Mouse (Mus musculus) liver, adult (tissue): ENCODE measurements at regions not wholly inside any gene's neighbourhood (a gene's known extent, or its start where the extent isn't known, plus 50 kb on each side); places are given as distances from the start of the nearest gene placed in this dataset.

Experiments used
- GATA4 ChIP-seq: IDR thresholded peaks from 2 replicates; pipeline ENCODE4 v1.6.1; 2014; ENCODE audit warnings: mild to moderate bottlenecking, low read length; ENCODE audit not compliant: insufficient replicate concordance

DNA sequence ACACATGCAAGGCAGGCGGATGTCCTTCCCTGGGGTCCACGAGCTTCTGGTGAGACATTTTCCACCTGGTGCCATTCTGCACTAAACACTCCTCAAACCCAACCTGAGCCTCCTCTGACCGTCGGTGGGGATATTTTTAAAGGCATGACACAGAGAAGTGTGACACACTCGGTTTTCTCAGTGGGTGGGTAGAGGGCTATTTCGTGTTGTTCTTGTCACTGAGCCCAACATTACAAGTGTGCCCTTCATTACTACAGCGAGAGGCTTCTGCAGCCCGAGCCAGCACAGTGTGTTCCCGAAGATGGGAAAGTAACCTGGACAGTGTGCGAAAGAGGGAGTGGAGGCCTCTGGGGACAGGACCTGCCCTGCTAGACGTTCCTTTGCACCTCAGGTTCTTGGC, 171.0 kb upstream of the Sox9 start:
- no peak for TF ChIP-seq GATA4

DNA sequence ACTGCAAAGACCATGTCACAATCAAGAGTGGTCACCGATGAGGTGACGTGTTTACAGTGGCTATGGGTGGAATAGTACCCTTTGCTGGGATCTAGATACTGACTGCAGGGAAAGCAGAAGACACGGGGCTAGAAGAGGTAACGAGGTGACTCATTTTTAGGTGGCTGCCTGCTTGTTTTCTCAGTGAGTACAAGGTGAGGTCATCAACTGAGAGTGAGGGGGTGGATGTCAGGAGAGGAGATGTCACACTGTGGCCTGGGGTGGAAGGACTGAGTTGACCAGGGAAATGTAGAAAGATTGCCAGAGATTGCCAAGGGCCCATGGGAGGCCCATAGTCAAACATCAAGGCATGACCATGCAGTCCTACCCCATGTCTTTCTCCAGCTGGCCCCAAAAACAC, 166.4 kb upstream of the Sox9 start:
- no peak for TF ChIP-seq GATA4

DNA sequence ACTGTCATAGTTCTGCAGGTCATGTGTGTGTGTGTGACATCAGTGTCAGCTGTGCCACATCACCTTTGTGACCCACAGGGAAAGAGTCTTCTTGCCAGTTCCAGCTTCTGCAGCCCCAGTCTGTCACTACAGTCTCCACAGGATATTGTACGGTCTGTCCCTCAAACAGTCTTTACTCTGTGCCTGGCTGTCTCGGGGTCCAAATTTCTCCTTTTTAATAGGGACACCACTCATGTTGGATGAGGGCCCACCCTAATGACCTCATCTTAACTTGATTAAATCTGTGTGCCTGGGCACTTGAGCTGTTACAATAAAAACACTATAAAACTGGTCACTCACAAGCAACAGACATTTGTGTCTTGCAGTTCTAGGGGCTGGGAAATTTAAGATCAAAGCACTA, 165.1 kb upstream of the Sox9 start:
- no peak for TF ChIP-seq GATA4

DNA sequence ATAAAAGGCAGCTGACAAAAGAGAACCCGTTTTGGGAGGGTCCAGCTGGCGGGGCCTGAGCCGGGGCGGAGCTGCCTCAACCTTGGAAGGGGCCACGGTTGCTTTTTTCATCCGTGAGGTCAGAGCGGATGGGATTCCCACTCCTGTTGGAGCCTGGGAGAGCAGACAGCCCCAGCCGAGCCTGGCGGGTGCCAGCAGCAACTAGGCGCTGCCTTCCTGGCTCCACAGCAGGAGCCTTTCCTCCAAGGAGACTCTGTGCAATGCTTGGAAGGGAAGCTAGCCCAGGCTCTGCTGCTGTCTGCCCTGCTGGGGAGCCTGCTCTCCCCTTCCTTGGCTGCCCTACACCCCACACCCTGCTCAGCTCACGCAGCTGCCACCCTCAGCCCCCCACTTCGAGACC, 161.1 kb upstream of the Sox9 start:
- no peak for TF ChIP-seq GATA4

DNA sequence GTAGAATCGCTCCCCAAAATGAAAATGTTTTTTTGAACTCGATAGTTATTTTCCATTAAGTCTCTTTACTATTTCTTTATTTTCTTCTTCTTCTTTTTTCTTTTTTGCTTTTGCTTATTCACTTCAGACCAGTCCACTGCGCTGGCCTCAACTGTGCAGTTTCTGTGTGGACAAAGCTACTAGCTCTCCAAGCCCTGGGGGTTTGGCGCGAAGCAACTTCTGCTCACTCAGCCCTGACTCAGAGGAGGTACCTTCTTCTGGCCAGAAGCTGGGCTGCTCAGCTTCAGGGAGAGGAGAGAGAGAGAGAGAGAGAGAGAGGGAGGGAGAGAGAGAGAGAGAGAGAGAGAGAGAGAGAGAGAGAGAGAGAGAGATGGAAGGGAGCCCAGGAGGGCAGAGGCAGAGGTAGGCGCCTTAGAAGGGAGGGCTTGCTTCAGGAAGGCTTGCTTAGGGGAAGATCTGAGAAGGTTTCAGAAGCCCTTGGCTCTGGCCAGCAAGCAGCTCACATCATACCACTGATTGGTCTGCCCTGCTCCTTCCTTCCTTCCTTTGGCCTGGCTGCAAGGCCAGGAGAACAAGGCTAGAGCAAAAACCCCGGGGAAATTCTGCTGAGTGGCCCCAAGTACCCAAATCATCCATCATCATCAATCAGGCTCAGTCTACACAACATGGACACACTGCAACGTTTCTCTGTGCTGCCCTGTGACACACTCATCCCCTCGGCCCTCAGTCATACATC, 160.5 kb upstream of the Sox9 start:
- TF ChIP-seq GATA4: no peak

DNA sequence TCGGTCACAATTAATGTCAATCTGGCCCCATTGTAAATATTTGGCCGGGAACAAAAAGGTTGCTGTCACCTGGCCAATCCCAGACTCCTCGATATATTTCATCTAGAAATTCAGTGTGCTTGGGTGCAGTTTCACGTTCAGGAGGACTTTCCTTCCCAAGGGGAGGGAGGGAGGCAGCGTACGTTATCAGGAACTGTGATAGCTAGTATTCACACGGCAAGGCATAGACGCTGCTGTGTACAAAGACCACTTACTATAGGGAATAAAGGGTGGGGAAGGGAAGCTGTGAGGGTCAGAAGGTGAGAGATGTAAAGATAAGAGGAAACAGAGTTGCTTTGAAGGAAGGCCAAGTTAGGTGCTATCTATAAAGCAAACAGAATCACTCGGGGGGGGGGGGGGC, 132.7 kb upstream of the Sox9 start:
- TF ChIP-seq GATA4: no peak

DNA sequence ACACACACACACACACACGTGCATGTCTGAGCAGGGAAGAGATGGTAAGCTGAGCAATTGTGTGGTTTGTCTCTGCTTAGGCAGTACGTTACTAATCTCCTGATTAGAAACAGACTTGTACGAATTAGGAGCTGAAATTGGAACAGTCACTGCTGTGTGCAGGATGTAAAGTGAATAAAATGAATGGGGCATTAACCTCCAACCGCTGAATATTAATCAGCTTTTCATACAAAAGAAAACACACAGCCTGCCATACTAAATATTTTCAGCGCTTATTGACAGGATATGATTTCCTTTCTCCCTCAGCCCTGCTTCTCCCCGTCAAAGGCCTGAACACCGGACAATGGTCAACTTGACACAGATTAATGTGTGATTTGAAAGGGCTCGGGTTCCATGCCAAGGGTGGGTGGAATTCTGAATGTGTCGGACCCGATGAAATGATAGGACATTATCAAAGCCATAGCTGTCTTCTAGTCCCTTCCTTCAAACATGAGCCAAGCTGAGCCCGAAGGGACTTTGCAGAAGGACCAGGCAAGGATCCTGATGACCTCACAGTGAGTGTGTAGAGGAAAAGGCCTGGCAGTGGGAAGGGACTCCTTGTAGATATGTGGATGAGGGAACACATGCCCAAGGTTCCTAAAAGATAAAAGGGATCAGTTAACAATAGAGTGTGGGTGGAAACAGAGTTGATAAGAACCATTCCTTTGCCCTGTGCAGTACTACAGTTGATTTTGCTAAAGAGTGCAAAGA, 124.4 kb upstream of the Sox9 start:
- TF ChIP-seq GATA4: no peak

DNA sequence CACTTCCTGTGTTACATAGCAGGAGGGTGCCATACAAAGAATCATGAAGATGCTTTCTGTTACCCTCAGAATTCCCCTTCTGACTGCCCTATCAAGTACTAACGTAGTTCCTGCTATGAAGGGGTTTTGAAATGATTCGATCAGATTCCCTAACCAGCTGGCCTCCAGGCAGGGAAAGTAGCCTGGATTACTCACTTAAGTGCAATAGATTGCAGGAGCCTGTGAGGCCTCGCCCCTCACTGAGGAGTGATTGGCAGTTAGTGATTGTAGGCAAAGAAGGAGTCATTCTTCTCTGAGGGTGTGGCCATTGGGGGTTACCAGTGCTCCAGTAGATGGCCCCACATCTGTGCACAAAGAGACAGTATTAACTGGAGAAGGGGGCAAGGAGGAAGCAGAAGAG, 122.1 kb upstream of the Sox9 start:
- TF ChIP-seq GATA4: no peak

DNA sequence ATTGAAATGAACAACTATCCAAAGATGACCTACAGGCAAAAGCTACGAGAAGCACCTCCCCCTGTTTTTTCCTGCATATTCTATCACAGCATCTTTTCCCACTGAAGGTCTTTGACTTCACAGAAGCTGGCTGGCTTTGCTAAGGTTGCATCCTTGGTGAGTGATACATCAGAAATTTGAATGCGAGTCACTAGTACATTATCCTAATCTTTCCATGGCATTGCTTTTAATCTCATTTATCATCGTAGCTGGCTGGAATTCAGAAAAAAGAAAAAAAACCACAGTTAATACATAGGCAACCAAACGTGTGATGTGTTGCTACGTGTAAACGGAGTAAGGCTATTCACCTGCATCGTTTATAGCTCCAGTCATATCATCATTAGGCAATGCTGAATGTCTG, 120.6 kb upstream of the Sox9 start:
- no peak for TF ChIP-seq GATA4

DNA sequence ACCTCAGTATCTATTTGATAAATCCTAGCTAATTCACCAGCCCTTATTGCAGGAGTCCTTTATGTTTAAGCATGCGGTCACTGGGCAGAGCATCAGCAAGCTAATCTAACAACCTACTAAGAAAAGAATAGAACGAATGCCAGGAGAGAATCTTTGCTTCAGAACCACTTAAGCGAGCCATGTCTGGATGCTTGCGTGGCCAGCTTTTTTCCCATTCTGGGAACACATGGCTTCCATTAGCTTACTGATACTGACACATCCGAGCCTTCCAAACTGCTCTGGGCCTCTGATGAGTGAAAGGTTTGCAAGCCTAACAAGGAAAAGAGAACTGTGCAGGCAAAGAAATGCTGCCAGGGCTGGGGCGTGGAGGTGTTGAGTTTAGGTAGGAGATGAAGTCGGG, 114.7 kb upstream of the Sox9 start:
- no peak for TF ChIP-seq GATA4

DNA sequence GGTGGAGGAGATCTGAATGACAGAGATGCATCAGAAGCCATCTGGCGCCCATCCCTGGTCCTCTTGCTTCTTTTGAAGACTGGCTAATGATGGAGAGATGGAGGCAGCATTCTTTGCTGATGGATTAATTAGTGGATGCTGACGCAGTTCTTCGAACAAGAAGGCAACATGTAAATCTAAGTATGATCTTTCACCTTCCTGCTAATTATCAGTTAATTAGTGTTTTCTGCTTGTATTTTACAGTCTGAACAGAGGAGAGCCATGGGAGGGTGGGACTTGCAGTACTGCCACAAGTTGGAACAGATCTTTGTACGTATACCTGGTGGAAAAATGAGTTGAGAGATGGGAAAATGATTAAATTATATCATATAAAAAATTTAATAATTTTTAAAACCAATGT, 109.9 kb upstream of the Sox9 start:
- no peak for TF ChIP-seq GATA4

DNA sequence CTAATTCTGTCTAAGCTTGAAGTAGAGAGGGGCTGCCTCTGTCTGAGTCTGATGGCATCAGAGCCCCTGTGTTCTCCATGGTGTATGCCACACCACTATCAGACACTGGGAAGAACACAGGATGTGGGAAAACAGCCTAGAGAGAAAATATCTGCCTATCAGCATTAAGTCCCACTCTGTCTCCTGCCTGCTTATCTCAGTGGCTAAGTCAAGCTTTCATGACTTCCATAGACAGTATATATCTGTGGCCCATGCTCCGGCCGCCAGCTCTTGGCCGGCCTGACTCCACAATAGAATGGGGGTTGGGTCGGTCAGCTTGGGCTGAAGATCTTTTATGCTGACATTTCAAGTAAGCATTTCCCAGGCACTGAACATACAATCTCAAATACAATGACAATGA, 92.0 kb upstream of the Sox9 start:
- TF ChIP-seq GATA4: no peak

DNA sequence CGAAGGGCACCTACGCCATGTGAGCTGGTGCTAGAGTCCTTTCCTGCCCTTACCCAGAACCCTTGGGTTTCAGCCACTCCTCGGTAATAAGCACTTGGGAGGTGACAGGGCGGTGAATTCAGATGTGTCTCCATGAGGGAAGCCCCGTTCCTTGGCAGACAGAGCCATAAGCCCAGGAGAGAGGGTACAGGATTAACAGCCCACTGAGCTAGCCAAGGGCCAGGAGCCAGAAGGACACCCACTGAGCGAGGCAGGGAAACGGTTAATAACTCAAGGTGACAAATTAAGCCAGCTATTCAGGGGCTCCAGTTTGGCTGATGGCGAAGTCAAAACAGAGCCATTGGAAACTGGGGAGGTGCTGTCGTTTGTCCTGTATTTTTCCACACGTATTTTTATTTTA, 75.9 kb upstream of the Sox9 start:
- no peak for TF ChIP-seq GATA4

DNA sequence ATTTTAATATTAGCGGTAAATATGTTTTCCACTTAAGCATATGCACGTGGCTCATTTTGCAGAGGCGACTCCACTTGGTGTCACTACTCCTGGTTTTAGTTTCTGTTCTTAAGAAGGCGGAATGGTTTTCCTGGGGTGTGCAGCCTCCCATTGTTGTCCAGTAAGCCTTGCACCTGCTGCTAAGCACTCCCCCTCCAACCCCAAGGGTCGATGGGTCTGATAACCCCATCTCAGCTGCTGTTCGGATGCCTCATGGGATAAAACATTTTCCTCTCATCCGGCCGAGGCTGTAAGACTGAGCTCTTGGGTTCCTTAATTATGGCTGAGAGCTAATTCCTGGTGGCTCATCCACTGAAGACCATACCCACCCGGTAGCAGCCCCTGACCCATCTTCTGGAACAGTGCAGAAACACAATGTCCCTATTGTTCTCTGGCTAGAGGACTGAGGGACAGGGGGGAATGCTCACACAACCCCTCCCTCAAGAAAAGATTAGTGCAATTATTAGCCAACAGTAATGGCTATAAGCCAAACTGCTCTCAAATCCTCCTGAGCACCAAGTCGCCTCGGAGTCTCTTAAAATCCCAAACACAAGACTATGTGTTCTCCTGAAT, 73.8 kb upstream of the Sox9 start:
- TF ChIP-seq GATA4: no peak

DNA sequence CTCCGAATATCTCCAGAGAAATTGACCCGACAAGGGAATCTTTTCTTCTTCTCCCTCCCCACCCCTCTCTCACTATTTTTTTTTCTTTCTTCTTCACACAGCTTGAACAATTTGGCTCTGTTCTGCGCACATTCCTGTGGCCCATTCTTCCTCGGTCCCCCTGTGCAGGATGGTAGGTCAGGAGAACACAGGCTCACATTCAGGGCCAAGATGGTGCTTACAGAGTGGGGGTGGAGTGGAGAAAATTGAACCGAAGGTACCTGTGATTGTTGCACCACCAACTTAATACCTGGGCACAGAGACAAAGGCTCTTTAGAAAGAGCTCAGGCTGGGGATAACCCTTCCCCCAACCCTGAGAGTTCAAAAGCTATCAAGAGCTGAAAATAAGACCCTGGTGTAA, 70.4 kb upstream of the Sox9 start:
- TF ChIP-seq GATA4: no peak

DNA sequence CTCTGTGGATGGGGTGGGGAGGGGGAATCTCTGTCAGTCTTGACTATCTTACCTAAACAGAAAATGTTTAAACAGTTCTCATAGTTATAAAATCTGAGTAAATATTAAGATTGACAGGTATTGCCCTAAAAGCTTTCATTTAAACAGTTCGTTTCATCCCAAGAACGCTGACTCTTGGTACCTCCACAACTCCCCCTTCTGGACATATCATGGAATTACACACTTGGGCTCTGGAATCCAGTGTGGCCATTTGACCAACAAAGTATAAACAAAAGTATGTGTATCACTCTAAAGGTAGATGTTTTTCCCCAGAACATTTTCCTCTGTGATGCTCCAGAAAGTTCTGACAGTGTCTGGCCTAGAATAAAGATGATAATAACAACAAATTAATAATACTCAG, 63.5 kb upstream of the Sox9 start:
- no peak for TF ChIP-seq GATA4
